In the genomic region with DNA sequence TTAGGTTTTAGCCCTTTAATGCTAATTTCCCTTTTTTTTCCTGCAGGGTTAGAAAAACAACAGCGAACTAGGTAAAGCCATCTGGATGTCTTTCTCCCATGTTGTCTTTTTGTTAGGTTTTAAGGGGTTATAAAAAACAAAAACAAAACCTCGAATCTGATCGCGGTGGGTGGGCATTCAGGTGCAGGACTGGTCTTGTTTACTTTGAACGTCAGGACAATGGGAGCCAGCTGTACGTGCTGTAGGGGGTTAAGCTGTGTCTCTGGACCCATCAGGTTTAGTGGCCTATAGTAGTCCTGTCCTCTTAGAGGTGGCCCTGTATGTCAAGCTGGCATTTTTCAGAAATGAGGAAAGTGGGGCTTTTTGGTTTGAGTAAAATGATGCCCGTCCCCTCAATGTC, we compare ENCODE assay signal across 8 mouse cellular contexts. TPM values are rescaled to one million over a fixed set of nuclear protein-coding genes. Genes with fewer than 3 reads are reported as not detected.
A peak's percentile ranks its signal among the peaks of the same experiment; 100 is the strongest.
DNase-seq lines count a peak whose midpoint lies in the region; ATAC-seq and TF ChIP-seq lines count a peak whose summit lies in the region.

No protein-coding gene starts in this region.

- intact Hi-C loops in heart, postnatal 36 days (cut with DNase I): loop anchor here (5.0 kb wide), 2 partner anchors 50 to 90 kb away; no protein-coding TSS in a partner anchor

- WGBS in heart, embryonic 12.5 days: 9% methylated on average over 7 of the region's 7 CpGs
- 5% methylated on average over 7 of the region's 7 CpGs for WGBS in forebrain, embryonic 15.5 days
- WGBS in liver, embryonic 13.5 days (ENCODE audit: insufficient replicate concordance): 11% methylated on average over 7 of the region's 7 CpGs

- H3K9me3 ChIP-seq in heart, embryonic 12.5 days (replicated peaks): no peaks in the 10 kb centered on the region
- H3K9me3 ChIP-seq in G1E (replicated peaks): no peaks in the 10 kb centered on the region
- H3K9me3 ChIP-seq in forebrain, embryonic 15.5 days: no peaks in the 10 kb centered on the region
- H3K9me3 ChIP-seq in liver, embryonic 13.5 days (replicated peaks): no peaks in the 10 kb centered on the region

- H3K36me3 ChIP-seq in heart, embryonic 12.5 days: no peaks in the 10 kb centered on the region
- H3K36me3 ChIP-seq in G1E (replicated peaks): peaks cover 20% of the 10 kb centered on the region
- no peaks in the 10 kb centered on the region for H3K36me3 ChIP-seq in forebrain, embryonic 15.5 days
- peaks cover 25% of the 10 kb centered on the region for H3K36me3 ChIP-seq in liver, embryonic 13.5 days

- H3K4me1 ChIP-seq in heart, embryonic 12.5 days (replicated peaks): peaks cover 16% of the 10 kb centered on the region
- H3K4me1 ChIP-seq in G1E (ENCODE audit: insufficient read depth, low read depth, low read length): peaks cover 48% of the 10 kb centered on the region
- H3K4me1 ChIP-seq in forebrain, embryonic 15.5 days: peaks cover 27% of the 10 kb centered on the region
- H3K4me1 ChIP-seq in liver, embryonic 13.5 days (replicated peaks): peaks cover 53% of the 10 kb centered on the region

- no peak for DNase-seq in heart, postnatal 36 days
- DNase-seq in G1E (ENCODE audit: low spot score): no peak
- DNase-seq in liver, embryonic 13.5 days: no peak
- DNase-seq in adrenal gland, postnatal 10 days: no peak
- DNase-seq in adrenal gland, adult 8-10 months: no peak
- no peak for DNase-seq in frontal cortex, postnatal 14 days (ENCODE audit: low spot score in 2 of 2)

- H3K4me3 ChIP-seq in heart, embryonic 12.5 days: peak overlapping the region; percentile 72
- peak overlapping the region; percentile 94 for H3K4me3 ChIP-seq in G1E (ENCODE audit: low read depth, low read length)
- H3K4me3 ChIP-seq in forebrain, embryonic 15.5 days: peak overlapping the region; percentile 72
- H3K4me3 ChIP-seq in liver, embryonic 13.5 days (replicated peaks): peak overlapping the region; percentile 94

- no peak for ATAC-seq in heart, embryonic 12.5 days (ENCODE audit: insufficient number of reproducible peaks, low FRiP score)
- no peak for ATAC-seq in G1E (ENCODE audit: extremely low read depth, insufficient number of reproducible peaks, low FRiP score, poor library complexity, severe bottlenecking)
- ATAC-seq in forebrain, embryonic 15.5 days (replicated peaks): no peak
- ATAC-seq in liver, embryonic 13.5 days (ENCODE audit: low read depth): no peak

- no peak for TF ChIP-seq CTCF in G1E (IDR thresholded peaks at IDR 0.05; ENCODE audit: low read depth, low read length)

- peak overlapping the region; percentile 81 for H3K9ac ChIP-seq in heart, embryonic 12.5 days
- peak overlapping the region; percentile 69 for H3K9ac ChIP-seq in forebrain, embryonic 15.5 days (replicated peaks)
- peak overlapping the region; percentile 96 for H3K9ac ChIP-seq in liver, embryonic 13.5 days

- peak overlapping the region; percentile 75 for H3K4me2 ChIP-seq in heart, embryonic 12.5 days
- peak overlapping the region; percentile 85 for H3K4me2 ChIP-seq in forebrain, embryonic 15.5 days (replicated peaks)
- peak overlapping the region; percentile 86 for H3K4me2 ChIP-seq in liver, embryonic 13.5 days

- no peaks in the 10 kb centered on the region for H3K27me3 ChIP-seq in heart, embryonic 12.5 days (replicated peaks)
- H3K27me3 ChIP-seq in G1E (ENCODE audit: insufficient read depth, low read length): no peaks in the 10 kb centered on the region
- H3K27me3 ChIP-seq in forebrain, embryonic 15.5 days: no peaks in the 10 kb centered on the region
- H3K27me3 ChIP-seq in liver, embryonic 13.5 days: no peaks in the 10 kb centered on the region

- H3K27ac ChIP-seq in heart, embryonic 12.5 days (ENCODE audit: poor library complexity, severe bottlenecking): 0 out of 2 replicates have a peak overlapping the region, but pooled peaks have one; percentile 83
- no peak overlapping the region for H3K27ac ChIP-seq in forebrain, embryonic 15.5 days (replicated peaks)
- H3K27ac ChIP-seq in liver, embryonic 13.5 days: peak overlapping the region; percentile 95

RNA-seq across cellular contexts. Expression of a gene that starts 1.0 kb away (rescaled TPM):
- 15.2 and 15.4 TPM in 2 replicates for polyA plus RNA-seq in heart, embryonic 12.5 days (2016; fragmentation: Nextera tagmentation; extraction: Ambion mirVana)
- 10 to 100 TPM; 15.4 to 18.5 TPM for total RNA-seq in heart, postnatal 36 days (2021)
- total RNA-seq in G1E (2014; fragmentation: Nextera tagmentation) (27.6 and 43.2 TPM in 2 replicates), G1E (2017) (11.9 and 13.2 TPM in 2 replicates)
- 4.8 and 7.1 TPM in 2 replicates for polyA plus RNA-seq in G1E (2012)
- 22.5 and 23.1 TPM in 2 replicates for polyA plus RNA-seq in forebrain, embryonic 15.5 days (2015; fragmentation: Nextera tagmentation; extraction: Ambion mirVana)
- polyA plus RNA-seq in liver, embryonic 13.5 days (2015; fragmentation: Nextera tagmentation; extraction: Ambion mirVana): 14.7 and 20.2 TPM in 2 replicates
- total RNA-seq in adrenal gland, postnatal 10 days (2021): 10 to 100 TPM; 47.6 to 50.4 TPM
- total RNA-seq in adrenal gland, adult 8-10 months (2022): 100 to 1,000 TPM in 2 of 4 experiments, 10 to 100 TPM in 2; 59.0 to 203 (median 126) TPM

RNA-seq across cellular contexts. Expression of a gene that starts 35.9 kb away (rescaled TPM):
- not detected in 2 replicates for polyA plus RNA-seq in heart, embryonic 12.5 days (2016; fragmentation: Nextera tagmentation; extraction: Ambion mirVana)
- total RNA-seq in heart, postnatal 36 days (2021): not detected
- total RNA-seq in G1E (2014; fragmentation: Nextera tagmentation) (not detected in 2 replicates), G1E (2017) (0.11 TPM in 1 of 2 replicates, not detected in the other)
- polyA plus RNA-seq in G1E (2012): not detected in 2 replicates
- not detected in 2 replicates for polyA plus RNA-seq in forebrain, embryonic 15.5 days (2015; fragmentation: Nextera tagmentation; extraction: Ambion mirVana)
- not detected in 2 replicates for polyA plus RNA-seq in liver, embryonic 13.5 days (2015; fragmentation: Nextera tagmentation; extraction: Ambion mirVana)
- total RNA-seq in adrenal gland, postnatal 10 days (2021): not detected
- total RNA-seq in adrenal gland, adult 8-10 months (2022): not detected
